Mouse (Mus musculus): ENCODE results near the gene Cc2d2a.
A peak's percentile ranks its signal among the peaks of the same experiment; 100 is the strongest.

Gene Cc2d2a

GRCm38 (mm10) chr5:43661997-43662961 lies at the start of gene Cc2d2a:
Gene Cc2d2a, plus strand, starts transcription at chr5:43662346.
- H3K4me1 ChIP-seq (replicated peaks; ENCODE audit: low read depth, low read length), result peaks cover 8% of the 10 kb centered on the region; the same call in 1 of the 2 replicates
- TF ChIP-seq NANOG (IDR thresholded peaks at IDR 0.05; ENCODE audit: borderline replicate concordance, low read length) (no peak), CTCF (conservative IDR thresholded peaks at IDR 0.05; ENCODE audit: low read length) (no peak), POU5F1 (IDR thresholded peaks at IDR 0.05; ENCODE audit: borderline replicate concordance, low read length) (no peak)
- no peaks in the 10 kb centered on the region for H3K27me3 ChIP-seq (ENCODE audit: insufficient read depth, low read length)
- H3K36me3 ChIP-seq (ENCODE audit: insufficient read depth, low read length), result no peaks in the 10 kb centered on the region
- no peaks in the 10 kb centered on the region; the same call in 1 of the 2 replicates for H3K9me3 ChIP-seq (ENCODE audit: low read length)
- no peak within 1 kb of the TSS for H3K4me3 ChIP-seq (replicated peaks; ENCODE audit: low read length)

DNA sequence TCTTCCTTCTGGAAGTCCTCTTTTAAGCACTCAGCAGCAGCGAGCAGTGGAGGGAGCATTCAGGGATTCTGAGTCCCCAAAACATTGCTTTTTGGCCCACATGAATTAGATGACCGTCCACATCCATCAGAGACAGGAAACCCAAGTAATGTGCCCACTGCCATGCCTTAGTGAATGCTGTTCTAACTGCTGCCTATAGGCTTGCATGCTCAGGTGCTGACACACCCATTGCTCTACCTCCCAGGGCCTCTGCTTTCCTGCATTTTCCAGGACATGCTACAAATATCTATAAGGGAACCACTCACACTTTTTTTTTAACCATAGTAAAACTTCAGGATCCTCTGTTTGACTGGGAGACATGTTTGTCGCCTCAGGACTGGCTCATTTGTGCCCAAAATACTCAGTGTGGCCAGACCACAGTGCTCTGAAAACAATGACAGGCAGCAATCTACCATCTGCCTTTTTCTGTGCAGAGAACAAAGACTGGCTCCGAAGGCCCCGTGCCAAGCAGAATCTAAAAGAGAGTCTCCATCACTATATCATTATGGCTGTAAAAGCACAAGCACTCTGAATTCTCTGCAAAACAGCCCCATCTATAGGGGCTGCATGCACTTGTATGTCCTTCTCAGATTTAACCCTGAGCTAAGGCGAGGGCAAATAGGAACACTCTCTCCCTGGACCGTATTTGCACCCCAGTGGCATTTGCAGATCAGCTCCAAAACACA lies 40.4 kb upstream of the Cc2d2a start:
- TF ChIP-seq NANOG (IDR thresholded peaks at IDR 0.05; ENCODE audit: borderline replicate concordance, low read length) (no peak), CTCF (conservative IDR thresholded peaks at IDR 0.05; ENCODE audit: low read length) (no peak), POU5F1 (IDR thresholded peaks at IDR 0.05; ENCODE audit: borderline replicate concordance, low read length) (no peak)
- H3K9me3 ChIP-seq (ENCODE audit: low read length), result no peaks in the 10 kb centered on the region
- no peak overlapping the region for H3K4me3 ChIP-seq (replicated peaks; ENCODE audit: low read length)
- H3K27me3 ChIP-seq (ENCODE audit: insufficient read depth, low read length), result no peaks in the 10 kb centered on the region
- H3K4me1 ChIP-seq (replicated peaks; ENCODE audit: low read depth, low read length), result no peaks in the 10 kb centered on the region
- no peaks in the 10 kb centered on the region for H3K36me3 ChIP-seq (ENCODE audit: insufficient read depth, low read length)

- H3K27me3 ChIP-seq (ENCODE audit: insufficient read depth, low read length), result no peaks in the 10 kb centered on the region
- no peaks in the 10 kb centered on the region for H3K36me3 ChIP-seq (ENCODE audit: insufficient read depth, low read length)
- TF ChIP-seq CTCF (conservative IDR thresholded peaks at IDR 0.05; ENCODE audit: low read length) (no peak), NANOG (IDR thresholded peaks at IDR 0.05; ENCODE audit: borderline replicate concordance, low read length) (no peak), POU5F1 (IDR thresholded peaks at IDR 0.05; ENCODE audit: borderline replicate concordance, low read length) (no peak)
- H3K4me3 ChIP-seq (replicated peaks; ENCODE audit: low read length), result no peak overlapping the region
- no peaks in the 10 kb centered on the region for H3K9me3 ChIP-seq (ENCODE audit: low read length)
- H3K4me1 ChIP-seq (replicated peaks; ENCODE audit: low read depth, low read length), result no peaks in the 10 kb centered on the region
Observed at GRCm38 (mm10) chr5:43625407-43625806, 36.7 kb upstream of the Cc2d2a start.

- TF ChIP-seq POU5F1 (IDR thresholded peaks at IDR 0.05; ENCODE audit: borderline replicate concordance, low read length), result no peak
- TF ChIP-seq CTCF (conservative IDR thresholded peaks at IDR 0.05; ENCODE audit: low read length), result no peak
- TF ChIP-seq NANOG (IDR thresholded peaks at IDR 0.05; ENCODE audit: borderline replicate concordance, low read length), result no peak
- Histone ChIP-seq H3K9me3 (ENCODE audit: low read length) (peaks cover 22% of the 10 kb centered on the region), H3K4me3 (replicated peaks; ENCODE audit: low read length) (no peak overlapping the region), H3K4me1 (replicated peaks; ENCODE audit: low read depth, low read length) (no peaks in the 10 kb centered on the region), H3K27me3 (ENCODE audit: insufficient read depth, low read length) (no peaks in the 10 kb centered on the region), H3K36me3 (ENCODE audit: insufficient read depth, low read length) (no peaks in the 10 kb centered on the region)
Observed at GRCm38 (mm10) chr5:43634071-43634601, 28.0 kb upstream of the Cc2d2a start.

DNA sequence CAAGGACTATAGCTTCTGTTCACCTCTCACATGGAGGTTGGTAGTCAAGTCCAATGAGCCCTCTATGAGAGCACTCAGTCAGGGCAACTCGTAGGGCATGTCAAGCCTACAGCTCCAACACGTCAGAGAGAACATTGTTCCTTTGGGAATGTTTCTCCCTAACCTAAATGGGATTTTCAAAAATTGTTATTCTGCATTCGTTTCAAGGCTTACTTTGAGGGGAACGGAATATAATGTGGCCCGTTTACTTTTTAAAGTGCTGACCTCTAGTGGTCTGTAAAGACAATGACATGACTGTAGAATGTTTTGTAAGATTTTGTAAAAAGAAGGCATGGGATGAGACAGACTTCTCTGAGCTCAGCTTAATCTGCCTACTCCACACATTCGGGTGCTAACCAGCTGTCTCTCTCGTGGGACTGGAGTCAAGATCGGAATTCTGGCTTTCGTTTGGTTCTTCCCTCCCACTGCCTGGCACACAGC lies 27.5 kb upstream of the Cc2d2a start:
- H3K4me3 ChIP-seq (replicated peaks; ENCODE audit: low read length), result no peak overlapping the region
- TF ChIP-seq NANOG (IDR thresholded peaks at IDR 0.05; ENCODE audit: borderline replicate concordance, low read length) (no peak), CTCF (conservative IDR thresholded peaks at IDR 0.05; ENCODE audit: low read length) (peak; percentile 46)
- no peaks in the 10 kb centered on the region for H3K27me3 ChIP-seq (ENCODE audit: insufficient read depth, low read length)
- no peaks in the 10 kb centered on the region for H3K36me3 ChIP-seq (ENCODE audit: insufficient read depth, low read length)
- peaks cover 22% of the 10 kb centered on the region for H3K9me3 ChIP-seq (ENCODE audit: low read length)
- H3K4me1 ChIP-seq (replicated peaks; ENCODE audit: low read depth, low read length), result no peaks in the 10 kb centered on the region

DNA sequence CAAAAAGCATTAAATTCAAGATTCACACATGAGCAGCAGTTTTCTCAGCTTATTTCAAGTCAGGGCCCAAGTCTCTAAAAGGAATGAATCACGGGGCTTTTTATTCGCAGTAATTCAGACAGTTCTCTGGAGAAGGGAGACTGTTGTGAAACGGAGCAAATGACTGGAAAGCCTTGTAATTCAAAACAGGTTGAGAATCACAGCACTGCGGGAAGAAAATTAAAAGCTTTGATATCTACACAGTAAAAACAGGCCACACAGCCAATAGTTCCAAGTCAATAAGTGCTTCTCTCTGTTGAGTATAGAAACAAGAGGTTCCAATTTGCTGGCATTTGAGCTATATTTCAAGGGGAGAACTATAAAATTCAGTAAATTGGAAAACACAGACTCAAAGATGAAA lies 17.1 kb upstream of the Cc2d2a start:
- no peak for TF ChIP-seq CTCF (conservative IDR thresholded peaks at IDR 0.05; ENCODE audit: low read length)
- H3K4me3 ChIP-seq (replicated peaks; ENCODE audit: low read length), result no peak overlapping the region
- no peaks in the 10 kb centered on the region for H3K4me1 ChIP-seq (replicated peaks; ENCODE audit: low read depth, low read length)
- no peaks in the 10 kb centered on the region for H3K27me3 ChIP-seq (ENCODE audit: insufficient read depth, low read length)
- peaks cover 6% of the 10 kb centered on the region; the same call in 1 of the 2 replicates for H3K9me3 ChIP-seq (ENCODE audit: low read length)
- H3K36me3 ChIP-seq (ENCODE audit: insufficient read depth, low read length), result no peaks in the 10 kb centered on the region

GRCm38 (mm10) chr5:43647098-43647774 lies 14.9 kb upstream of the Cc2d2a start:
- Histone ChIP-seq H3K9me3 (ENCODE audit: low read length) (peaks cover 10% of the 10 kb centered on the region; the same call in 1 of the 2 replicates), H3K4me3 (replicated peaks; ENCODE audit: low read length) (no peak overlapping the region), H3K27me3 (ENCODE audit: insufficient read depth, low read length) (no peaks in the 10 kb centered on the region), H3K4me1 (replicated peaks; ENCODE audit: low read depth, low read length) (no peaks in the 10 kb centered on the region), H3K36me3 (ENCODE audit: insufficient read depth, low read length) (no peaks in the 10 kb centered on the region)
- TF ChIP-seq POU5F1 (IDR thresholded peaks at IDR 0.05; ENCODE audit: borderline replicate concordance, low read length) (no peak), NANOG (IDR thresholded peaks at IDR 0.05; ENCODE audit: borderline replicate concordance, low read length) (no peak), CTCF (conservative IDR thresholded peaks at IDR 0.05; ENCODE audit: low read length) (no peak)

DNA sequence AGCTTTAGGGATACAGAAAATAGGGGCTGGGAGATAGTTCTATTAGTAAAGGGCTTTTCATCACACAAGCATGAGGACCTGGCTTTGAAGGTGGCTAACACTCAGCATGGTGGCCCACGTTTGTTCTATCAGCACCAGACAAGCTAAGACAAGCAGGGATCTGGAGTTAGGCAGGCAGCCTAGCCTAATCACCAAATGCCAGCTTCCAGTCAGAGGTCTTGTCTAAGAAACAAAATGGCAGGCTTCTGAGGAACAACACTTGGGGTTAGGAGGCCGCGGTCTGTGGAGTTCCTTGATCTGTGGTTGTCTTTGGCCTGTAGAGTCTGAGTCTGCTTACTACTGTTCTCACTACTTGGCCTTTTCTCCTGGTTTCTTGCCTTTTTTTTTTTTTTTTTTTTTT lies 648 bp upstream of the Cc2d2a start:
- Histone ChIP-seq H3K36me3 (ENCODE audit: insufficient read depth, low read length) (no peaks in the 10 kb centered on the region), H3K9me3 (ENCODE audit: low read length) (no peaks in the 10 kb centered on the region; the same call in 1 of the 2 replicates), H3K4me3 (replicated peaks; ENCODE audit: low read length) (no peak overlapping the region), H3K4me1 (replicated peaks; ENCODE audit: low read depth, low read length) (peaks cover 8% of the 10 kb centered on the region; the same call in 1 of the 2 replicates), H3K27me3 (ENCODE audit: insufficient read depth, low read length) (no peaks in the 10 kb centered on the region)
- TF ChIP-seq POU5F1 (IDR thresholded peaks at IDR 0.05; ENCODE audit: borderline replicate concordance, low read length), result no peak
- no peak for TF ChIP-seq CTCF (conservative IDR thresholded peaks at IDR 0.05; ENCODE audit: low read length)
- no peak for TF ChIP-seq NANOG (IDR thresholded peaks at IDR 0.05; ENCODE audit: borderline replicate concordance, low read length)
